Mouse (Mus musculus): ENCODE measurements around the gene Id1.
A peak's percentile ranks its signal among the peaks of the same experiment; 100 is the strongest.

GRCm38 (mm10) chr2:152693233-152693632, 42.8 kb upstream of the Id1 start:
- TF ChIP-seq CTCF (IDR thresholded peaks at IDR 0.05; ENCODE audit: low read depth) (peak; percentile 92), EP300 (IDR thresholded peaks at IDR 0.05; ENCODE audit: low read depth) (no peak)
